Mouse (Mus musculus) neural tube, embryonic 15.5 days (tissue): ENCODE data around the gene Pde4d. TPM values are rescaled to one million over a fixed set of nuclear protein-coding genes. Genes with fewer than 3 reads are reported as not detected.
A peak's percentile ranks its signal among the peaks of the same experiment; 100 is the strongest.

Experiments used
- ATAC-seq: fragments of 200-750 bp; cut with Nextera tagmentation; 2 replicates; pipeline ENCODE4 v1.8.0; 2017; ENCODE audit warnings: mild to moderate bottlenecking, moderate TSS enrichment, moderate library complexity; ENCODE audit not compliant: low FRiP score
- H3K27ac ChIP-seq: fragments of 300-500 bp; sonication (generic); replicated peaks from 2 replicates; pipeline ENCODE4 v1.5.1; 2015; ENCODE audit warnings: mild to moderate bottlenecking, inconsistent platforms
- H3K27me3 ChIP-seq: fragments of 300-500 bp; sonication (generic); replicated peaks from 2 replicates; pipeline ENCODE4 v1.6.1; 2015; ENCODE audit warnings: inconsistent platforms
- H3K36me3 ChIP-seq: fragments of 300-500 bp; sonication (generic); 2 replicates; pipeline ENCODE4 v1.6.1; 2015; ENCODE audit warnings: inconsistent platforms
- H3K4me1 ChIP-seq: fragments of 300-500 bp; sonication (generic); 2 replicates; pipeline ENCODE4 v1.6.1; 2015; ENCODE audit warnings: inconsistent platforms
- H3K4me2 ChIP-seq: fragments of 300-500 bp; sonication (generic); 2 replicates; pipeline ENCODE4 v1.6.1; 2015; ENCODE audit warnings: inconsistent platforms, mild to moderate bottlenecking, moderate library complexity
- H3K4me3 ChIP-seq: fragments of 300-500 bp; sonication (generic); replicated peaks from 2 replicates; pipeline ENCODE4 v1.5.1; 2015; ENCODE audit warnings: mild to moderate bottlenecking, inconsistent platforms
- H3K9ac ChIP-seq: fragments of 300-500 bp; sonication (generic); replicated peaks from 2 replicates; pipeline ENCODE4 v1.6.1; 2015; ENCODE audit warnings: mild to moderate bottlenecking, inconsistent platforms
- H3K9me3 ChIP-seq: fragments of 300-500 bp; sonication (generic); replicated peaks from 2 replicates; pipeline ENCODE4 v1.6.1; 2016; ENCODE audit warnings: inconsistent platforms
- WGBS: fragments of 180-500 bp; shearing (Covaris S2); methylation state at CpG from one replicate; pipeline ENCODE4 v1.1.7; 2015; ENCODE audit warnings: mixed read lengths; 5-methylcytosine and 5-hydroxymethylcytosine counted together
- polyA plus RNA-seq: library from polyadenylated mRNA; unstranded; fragments of >200 nt; fragmentation: Nextera tagmentation; extraction: Ambion mirVana; gene quantifications from 2 replicates; pipeline ENCODE4 v1.2.1, GENCODE M21; 2015

Gene Pde4d
- polyA plus RNA-seq, 1 experiment from 2014 or later: 20.7 TPM

- Histone ChIP-seq H3K27ac (no peak overlapping the region), H3K9ac (no peak overlapping the region), H3K4me1 (peaks cover 9% of the 10 kb centered on the region), H3K4me3 (no peak overlapping the region), H3K27me3 (no peaks in the 10 kb centered on the region), H3K9me3 (no peaks in the 10 kb centered on the region), H3K4me2 (no peak overlapping the region), H3K36me3 (no peaks in the 10 kb centered on the region)
- WGBS: 20% methylated on average over 3 of the region's 3 CpGs
- peak; percentile 76; the same call in 1 of the 2 replicates for ATAC-seq
Measured at GRCm38 (mm10) chr13:109609805-109610187, 1160.0 kb downstream of the Pde4d start.

GRCm38 (mm10) chr13:109610772-109611171, 1161.0 kb downstream of the Pde4d start:
- no peak overlapping the region for H3K27ac ChIP-seq
- ATAC-seq: no peak
- H3K9me3 ChIP-seq: no peaks in the 10 kb centered on the region
- no peak overlapping the region for H3K9ac ChIP-seq
- H3K4me3 ChIP-seq: no peak overlapping the region
- no peak overlapping the region for H3K4me2 ChIP-seq
- no peaks in the 10 kb centered on the region for H3K36me3 ChIP-seq
- peaks cover 12% of the 10 kb centered on the region for H3K4me1 ChIP-seq
- 97% methylated on average over 2 of the region's 2 CpGs for WGBS
- H3K27me3 ChIP-seq: no peaks in the 10 kb centered on the region

- Histone ChIP-seq H3K27me3 (no peaks in the 10 kb centered on the region), H3K9me3 (no peaks in the 10 kb centered on the region), H3K36me3 (no peaks in the 10 kb centered on the region), H3K27ac (no peak overlapping the region), H3K4me3 (no peak overlapping the region), H3K9ac (no peak overlapping the region), H3K4me1 (peaks cover 12% of the 10 kb centered on the region), H3K4me2 (no peak overlapping the region)
- no peak for ATAC-seq
- WGBS: 67% methylated on average over 8 of the region's 8 CpGs
Measured at GRCm38 (mm10) chr13:109615213-109615784, 1165.6 kb downstream of the Pde4d start.

- ATAC-seq: peak; percentile 53; the same call in 1 of the 2 replicates
Measured at GRCm38 (mm10) chr13:109615785-109616281, 1166.1 kb downstream of the Pde4d start.

GRCm38 (mm10) chr13:109619158-109619657, 1169.5 kb downstream of the Pde4d start:
- H3K4me3 ChIP-seq: no peak overlapping the region
- no peaks in the 10 kb centered on the region for H3K27me3 ChIP-seq
- H3K9ac ChIP-seq: no peak overlapping the region
- H3K36me3 ChIP-seq: no peaks in the 10 kb centered on the region
- WGBS: 84% methylated on average over 2 of the region's 2 CpGs
- H3K27ac ChIP-seq: no peak overlapping the region
- peaks cover 7% of the 10 kb centered on the region for H3K4me1 ChIP-seq
- no peak overlapping the region for H3K4me2 ChIP-seq
- no peaks in the 10 kb centered on the region for H3K9me3 ChIP-seq
- no peak for ATAC-seq

More at GRCm38 (mm10) chr13:109615785-109616281, 1166.1 kb downstream of the Pde4d start:
- no peaks in the 10 kb centered on the region for H3K9me3 ChIP-seq
- no peaks in the 10 kb centered on the region for H3K27me3 ChIP-seq
- 13% methylated on average over 7 of the region's 7 CpGs for WGBS
- H3K36me3 ChIP-seq: no peaks in the 10 kb centered on the region
- H3K4me3 ChIP-seq: no peak overlapping the region
- H3K4me2 ChIP-seq: no peak overlapping the region; the same call in 1 of the 2 replicates
- no peak overlapping the region for H3K9ac ChIP-seq
- no peak overlapping the region for H3K27ac ChIP-seq
- H3K4me1 ChIP-seq: peaks cover 12% of the 10 kb centered on the region

GRCm38 (mm10) chr13:109622207-109622606, 1172.5 kb downstream of the Pde4d start:
- Histone ChIP-seq H3K9me3 (no peaks in the 10 kb centered on the region), H3K27me3 (no peaks in the 10 kb centered on the region), H3K4me2 (no peak overlapping the region), H3K27ac (no peak overlapping the region), H3K4me3 (no peak overlapping the region), H3K36me3 (no peaks in the 10 kb centered on the region), H3K9ac (no peak overlapping the region), H3K4me1 (no peaks in the 10 kb centered on the region)
- WGBS: 76% methylated on average over 5 of the region's 5 CpGs
- no peak for ATAC-seq

- H3K27me3 ChIP-seq: no peaks in the 10 kb centered on the region
- H3K4me3 ChIP-seq: no peak overlapping the region
- 72% methylated on average over 2 of the region's 2 CpGs for WGBS
- no peaks in the 10 kb centered on the region for H3K4me1 ChIP-seq
- ATAC-seq: no peak
- H3K36me3 ChIP-seq: no peaks in the 10 kb centered on the region
- H3K27ac ChIP-seq: no peak overlapping the region
- no peak overlapping the region for H3K4me2 ChIP-seq
- no peaks in the 10 kb centered on the region for H3K9me3 ChIP-seq
- no peak overlapping the region for H3K9ac ChIP-seq
Measured at GRCm38 (mm10) chr13:109623201-109623600, 1173.5 kb downstream of the Pde4d start.

- ATAC-seq: no peak
- Histone ChIP-seq H3K4me2 (no peak overlapping the region), H3K27me3 (no peaks in the 10 kb centered on the region), H3K9me3 (no peaks in the 10 kb centered on the region), H3K4me3 (no peak overlapping the region), H3K36me3 (no peaks in the 10 kb centered on the region), H3K9ac (no peak overlapping the region), H3K4me1 (no peaks in the 10 kb centered on the region), H3K27ac (no peak overlapping the region)
- WGBS: 80% methylated on average over 11 of the region's 11 CpGs
Measured at GRCm38 (mm10) chr13:109624772-109625349, 1175.1 kb downstream of the Pde4d start.

- Histone ChIP-seq H3K4me1 (no peaks in the 10 kb centered on the region), H3K9ac (no peak overlapping the region), H3K36me3 (no peaks in the 10 kb centered on the region), H3K4me3 (no peak overlapping the region), H3K4me2 (no peak overlapping the region), H3K27ac (no peak overlapping the region), H3K27me3 (no peaks in the 10 kb centered on the region), H3K9me3 (no peaks in the 10 kb centered on the region)
- no peak for ATAC-seq
- WGBS: 88% methylated on average over 18 of the region's 18 CpGs
Measured at GRCm38 (mm10) chr13:109625466-109626129, 1175.8 kb downstream of the Pde4d start.

GRCm38 (mm10) chr13:109627265-109627664, 1177.5 kb downstream of the Pde4d start:
- 86% methylated on average over 2 of the region's 2 CpGs for WGBS
- Histone ChIP-seq H3K36me3 (no peaks in the 10 kb centered on the region), H3K4me1 (peaks cover 3% of the 10 kb centered on the region; the same call in 1 of the 2 replicates), H3K9ac (no peak overlapping the region), H3K27me3 (no peaks in the 10 kb centered on the region), H3K4me3 (no peak overlapping the region), H3K27ac (no peak overlapping the region), H3K9me3 (no peaks in the 10 kb centered on the region), H3K4me2 (no peak overlapping the region)
- no peak for ATAC-seq

GRCm38 (mm10) chr13:109628606-109629005, 1178.9 kb downstream of the Pde4d start:
- no peaks in the 10 kb centered on the region for H3K36me3 ChIP-seq
- no peaks in the 10 kb centered on the region for H3K9me3 ChIP-seq
- no peak overlapping the region for H3K4me2 ChIP-seq
- no peak for ATAC-seq
- H3K27me3 ChIP-seq: no peaks in the 10 kb centered on the region
- H3K4me3 ChIP-seq: no peak overlapping the region
- H3K27ac ChIP-seq: no peak overlapping the region
- WGBS: 94% methylated on average over 4 of the region's 4 CpGs
- H3K9ac ChIP-seq: no peak overlapping the region
- peaks cover 8% of the 10 kb centered on the region; the same call in 1 of the 2 replicates for H3K4me1 ChIP-seq

- no peak overlapping the region for H3K9ac ChIP-seq
- ATAC-seq: no peak
Measured at GRCm38 (mm10) chr13:109629216-109629615, 1179.5 kb downstream of the Pde4d start.

More at GRCm38 (mm10) chr13:109629216-109629615, 1179.5 kb downstream of the Pde4d start:
- H3K36me3 ChIP-seq: no peaks in the 10 kb centered on the region
- H3K27me3 ChIP-seq: no peaks in the 10 kb centered on the region
- H3K4me1 ChIP-seq: peaks cover 8% of the 10 kb centered on the region; the same call in 1 of the 2 replicates
- H3K4me3 ChIP-seq: no peak overlapping the region
- 89% methylated on average over 5 of the region's 5 CpGs for WGBS
- H3K4me2 ChIP-seq: no peak overlapping the region
- H3K9me3 ChIP-seq: no peaks in the 10 kb centered on the region
- H3K27ac ChIP-seq: no peak overlapping the region
